Mouse (Mus musculus): ENCODE measurements around the gene St3gal2.

DNA sequence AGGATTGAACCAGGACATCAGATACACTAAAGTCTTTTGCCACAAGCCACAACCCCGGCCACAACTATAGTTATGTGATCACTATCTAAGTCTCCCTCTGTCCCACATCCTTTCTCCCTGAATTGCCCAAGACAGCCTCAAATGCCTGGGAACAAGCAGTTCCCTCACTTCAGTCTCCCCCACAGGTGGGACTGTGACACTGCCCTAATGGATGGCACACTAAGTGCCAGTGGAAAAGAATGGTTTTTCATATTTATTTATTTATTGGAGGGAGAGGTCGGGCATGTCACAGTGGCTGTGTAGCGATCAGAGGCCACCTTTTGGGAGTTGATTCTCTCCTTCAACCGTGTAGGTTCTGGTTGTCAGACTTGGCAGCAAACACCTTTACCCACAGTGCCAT lies 26.0 kb downstream of the St3gal2 start:
- TF ChIP-seq CTCF (IDR thresholded peaks at IDR 0.05; ENCODE audit: extremely low read depth, insufficient read depth, low read length) (no peak), POLR2A (IDR thresholded peaks at IDR 0.05; ENCODE audit: extremely low read depth, insufficient read depth, low read length) (no peak)

Data from cortical plate, adult 2 months (tissue).